Mouse (Mus musculus): ENCODE results near the gene Dbx1. TPM values are rescaled to one million over a fixed set of nuclear protein-coding genes. Genes with fewer than 3 reads are reported as not detected.

Gene Dbx1
- not detected in 2 replicates for polyA plus RNA-seq (2012; rRNA removed; ENCODE audit: low replicate concordance)

DNA sequence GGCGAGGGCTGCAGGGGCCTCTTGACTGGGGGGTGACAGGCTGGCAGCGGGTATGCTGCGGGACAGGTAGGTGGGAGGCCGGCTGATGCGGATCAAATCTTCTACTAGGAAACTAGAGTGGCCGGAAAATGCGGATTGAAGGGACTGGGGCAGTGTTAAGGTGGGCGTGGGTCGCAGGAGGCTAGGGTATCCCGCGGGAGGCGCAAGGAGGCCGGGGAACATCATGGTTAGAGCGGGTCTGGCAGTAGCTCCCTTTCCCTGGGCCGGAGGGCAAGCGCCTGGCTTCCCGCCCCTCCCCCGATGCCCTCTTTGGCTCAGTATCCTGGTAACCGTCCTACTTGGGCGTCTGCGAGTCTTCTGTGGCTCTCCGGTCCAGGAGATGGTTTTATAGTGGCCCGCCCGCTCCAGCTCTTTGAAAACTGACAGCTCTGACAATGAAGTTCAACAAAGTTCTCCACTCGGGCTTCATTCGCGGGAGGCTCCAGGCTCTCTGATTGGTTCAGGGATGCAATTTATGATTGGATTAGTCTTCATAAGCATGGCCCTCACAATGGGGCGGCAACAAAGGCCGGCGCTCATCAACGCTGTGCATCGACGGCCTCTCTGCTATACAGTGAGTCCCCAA is at the start of gene Dbx1:
Gene Dbx1 (minus strand): TSS at position 359 of the 625 bp plus-strand sequence.

Other genes starting within 250 kb of the Dbx1 start
- gene Htatip2, start 122.3 kb upstream of the Dbx1 start, polyA plus RNA-seq (2012; rRNA removed; ENCODE audit: low replicate concordance) = 10.5 and 30.0 TPM in 2 replicates
- 9.3 and 27.4 TPM in 2 replicates for gene Prmt3, start 141.5 kb upstream of the Dbx1 start, polyA plus RNA-seq (2012; rRNA removed; ENCODE audit: low replicate concordance)

Measured in subcutaneous adipose tissue, adult 2 months (tissue).